Mouse (Mus musculus): Measurements from ENCODE around the gene Gm9507.
"Not testable (repeated sequence)": the region's sequence is repeated elsewhere in the genome, so short reads cannot be mapped to it uniquely, and the experiment has no call there.

Gene Gm9507

DNA sequence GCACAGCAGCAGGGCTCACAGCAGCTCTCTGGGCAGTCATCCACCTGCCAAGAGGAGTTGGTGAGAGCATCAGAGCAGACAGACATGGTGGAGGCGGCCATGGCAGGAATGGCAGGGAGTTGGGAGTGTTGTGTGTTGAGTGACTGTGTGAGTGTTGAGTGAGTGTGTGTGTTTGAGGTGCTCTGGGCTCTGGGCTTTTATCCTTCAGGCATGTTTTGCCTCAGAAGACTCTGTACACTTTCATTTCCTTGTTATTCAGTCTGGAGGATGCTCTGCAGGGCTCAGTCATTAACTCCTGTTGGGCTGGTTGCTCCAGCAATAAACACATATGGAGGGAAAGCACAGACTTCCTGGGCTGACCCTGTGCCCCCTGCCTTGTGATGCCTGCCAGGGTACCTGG is 40.4 kb downstream of the Gm9507 start, which contains the start of gene Gm3238:
Gm3238 (minus strand) TSS at position 101 of the 400 bp plus-strand sequence.
- not testable (repeated sequence) for DNase-seq (ENCODE audit: low spot score)

DNA sequence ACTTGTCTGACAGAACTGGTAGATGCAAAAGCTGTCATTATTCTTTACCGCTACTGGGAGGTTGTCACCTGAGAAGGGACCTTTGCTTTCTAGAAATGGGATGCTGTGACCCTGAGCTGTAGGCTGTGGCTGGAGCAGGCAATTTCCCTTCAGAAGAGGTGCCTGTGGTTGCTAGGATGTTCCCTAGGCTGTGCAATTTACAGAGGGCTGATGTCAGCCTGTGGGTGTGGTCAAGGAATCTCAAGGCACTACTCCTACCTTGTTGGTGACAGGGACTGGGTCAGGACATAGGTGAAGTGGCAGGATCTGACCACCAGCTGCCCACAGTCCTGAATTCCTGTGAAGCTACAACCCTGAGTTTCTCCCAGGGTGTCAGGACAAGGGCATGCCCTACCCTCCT is 41.9 kb downstream of the Gm9507 start:
- DNase-seq (ENCODE audit: low spot score), result no peak

Measured in lung, postnatal 25 days (tissue).